Mouse (Mus musculus) lung, postnatal 0 days (tissue): ENCODE results near the gene Ccdc88c. TPM values are rescaled to one million over a fixed set of nuclear protein-coding genes. Genes with fewer than 3 reads are reported as not detected.

Experiments used
- ATAC-seq: fragments of 200-750 bp; cut with Nextera tagmentation; 2 replicates; pipeline ENCODE4 v1.8.0; 2017; ENCODE audit warnings: moderate library complexity
- DNase-seq: peaks from one replicate; pipeline ENCODE4 v3.0.0-alpha.2; 2016; ENCODE audit warnings: low spot score
- H3K27ac ChIP-seq: fragments of 300-500 bp; sonication (generic); 2 replicates; pipeline ENCODE4 v1.5.1; 2014; ENCODE audit warnings: antibody characterized with exemption, mild to moderate bottlenecking, low read length, mixed read lengths
- H3K27me3 ChIP-seq: fragments of 300-500 bp; sonication (generic); replicated peaks from 2 replicates; pipeline ENCODE4 v1.6.1; 2014; ENCODE audit warnings: low read length, mixed read lengths; ENCODE audit not compliant: insufficient read depth
- H3K36me3 ChIP-seq: fragments of 300-500 bp; sonication (generic); 2 replicates; pipeline ENCODE4 v1.6.1; 2014; ENCODE audit warnings: low read length, mixed read lengths; ENCODE audit not compliant: insufficient read depth
- H3K4me1 ChIP-seq: fragments of 300-500 bp; sonication (generic); 2 replicates; pipeline ENCODE4 v1.6.1; 2014; ENCODE audit warnings: antibody characterized with exemption, low read depth, low read length, mixed read lengths; ENCODE audit not compliant: insufficient read depth
- H3K4me2 ChIP-seq: fragments of 300-500 bp; sonication (generic); replicated peaks from 2 replicates; pipeline ENCODE4 v1.6.1; 2014; ENCODE audit warnings: low read depth, mild to moderate bottlenecking, low read length, moderate library complexity, mixed read lengths
- H3K4me3 ChIP-seq: fragments of 300-500 bp; sonication (generic); 2 replicates; pipeline ENCODE4 v1.5.1; 2014; ENCODE audit warnings: low read depth, low read length
- H3K9ac ChIP-seq: fragments of 300-500 bp; sonication (generic); replicated peaks from 2 replicates; pipeline ENCODE4 v1.6.1; 2014; ENCODE audit warnings: low read depth, mild to moderate bottlenecking
- H3K9me3 ChIP-seq: fragments of 300-500 bp; sonication (generic); 2 replicates; pipeline ENCODE4 v1.6.1; 2016; ENCODE audit warnings: low read length, mixed read lengths
- CTCF ChIP-seq: IDR thresholded peaks from 2 replicates; pipeline ENCODE4 v1.5.1; 2016; ENCODE audit warnings: antibody characterized with exemption, mild to moderate bottlenecking
- EP300 ChIP-seq: IDR thresholded peaks from 2 replicates; pipeline ENCODE4 v1.6.1; 2016; ENCODE audit warnings: antibody characterized with exemption, mild to moderate bottlenecking, control low read depth
- WGBS: fragments of 180-500 bp; shearing (Covaris S2); extraction: QIAGEN DNeasy Blood & Tissue Kit; methylation state at CpG from one replicate; pipeline ENCODE4 v1.1.7; 2014; 5-methylcytosine and 5-hydroxymethylcytosine counted together
- polyA plus RNA-seq: library from polyadenylated mRNA; unstranded; fragments of >200 nt; fragmentation: Nextera tagmentation; extraction: Ambion mirVana; gene quantifications from 2 replicates; pipeline ENCODE4 v1.2.1, GENCODE M21; 2015

The Ccdc88c gene
- polyA plus RNA-seq, 1 experiment from 2014 or later, result 7.4 TPM

DNA sequence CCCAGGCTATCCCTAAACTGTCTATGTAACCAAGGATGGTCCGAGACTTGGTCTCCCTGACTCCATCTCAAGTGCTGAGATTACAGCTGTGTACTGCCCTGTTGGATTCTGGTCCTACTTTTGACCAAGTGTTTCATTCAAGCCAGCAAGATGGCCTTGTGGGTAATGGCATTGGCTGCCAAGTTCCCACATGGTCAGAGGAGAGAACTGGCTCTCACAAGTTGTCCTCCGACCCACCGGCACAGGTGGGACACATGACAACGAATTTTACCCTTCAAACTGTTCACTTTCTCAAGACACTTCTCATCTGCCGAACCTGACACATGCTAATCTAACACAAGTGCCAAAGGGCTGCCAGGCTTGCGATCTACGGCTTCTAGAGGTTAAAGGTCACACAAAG lies 9.4 kb downstream of the Ccdc88c start:
- 71% methylated on average over 7 of the region's 7 CpGs for WGBS
- no peak for ATAC-seq
- DNase-seq, result no peak
- H3K4me2 ChIP-seq, result no peak overlapping the region
- peaks cover 26% of the 10 kb centered on the region for H3K4me1 ChIP-seq
- no peaks in the 10 kb centered on the region for H3K36me3 ChIP-seq
- no peaks in the 10 kb centered on the region for H3K27me3 ChIP-seq
- no peaks in the 10 kb centered on the region for H3K9me3 ChIP-seq
- no peak for TF ChIP-seq CTCF
- no peak for TF ChIP-seq EP300
- H3K9ac ChIP-seq, result no peak overlapping the region
- no peak overlapping the region for H3K4me3 ChIP-seq
- no peak overlapping the region for H3K27ac ChIP-seq

GRCm38 (mm10) chr12:101019031-101019430 lies 9.8 kb downstream of the Ccdc88c start:
- peaks cover 26% of the 10 kb centered on the region for H3K4me1 ChIP-seq
- DNase-seq, result no peak

DNA sequence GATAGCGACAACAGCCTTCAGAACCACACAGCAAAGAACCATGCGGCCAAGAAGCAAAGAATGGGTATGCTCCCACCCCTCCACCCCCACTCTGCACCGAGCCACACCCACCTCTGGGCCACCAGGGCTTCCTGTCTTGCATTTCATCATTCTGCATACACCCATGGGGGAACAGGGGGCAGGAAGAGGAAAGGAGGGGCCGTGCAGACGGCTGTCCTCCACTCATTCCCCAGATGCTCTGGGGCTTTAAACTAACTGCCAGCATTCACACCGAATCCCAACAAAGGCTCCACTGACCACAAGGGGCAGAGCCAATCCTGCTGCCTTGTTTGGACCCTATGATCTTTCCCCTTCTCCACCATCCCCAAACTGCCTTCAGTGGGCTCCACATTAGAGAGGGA lies 10.9 kb downstream of the Ccdc88c start:
- H3K27me3 ChIP-seq, result no peaks in the 10 kb centered on the region

More at GRCm38 (mm10) chr12:101019031-101019430, 9.8 kb downstream of the Ccdc88c start:
- no peak overlapping the region for H3K27ac ChIP-seq
- H3K4me2 ChIP-seq, result no peak overlapping the region; the same call in 1 of the 2 replicates
- no peak overlapping the region for H3K9ac ChIP-seq
- ATAC-seq, result no peak
- H3K9me3 ChIP-seq, result no peaks in the 10 kb centered on the region
- TF ChIP-seq CTCF, result no peak
- no peak for TF ChIP-seq EP300
- no peaks in the 10 kb centered on the region for H3K36me3 ChIP-seq
- 69% methylated on average over 5 of the region's 5 CpGs for WGBS
- H3K4me3 ChIP-seq, result no peak overlapping the region
- H3K27me3 ChIP-seq, result no peaks in the 10 kb centered on the region

GRCm38 (mm10) chr12:101016412-101016928 lies 12.4 kb downstream of the Ccdc88c start:
- Histone ChIP-seq H3K4me1 (peaks cover 30% of the 10 kb centered on the region), H3K27me3 (no peaks in the 10 kb centered on the region), H3K9ac (no peak overlapping the region), H3K9me3 (no peaks in the 10 kb centered on the region), H3K36me3 (no peaks in the 10 kb centered on the region), H3K4me2 (no peak overlapping the region), H3K27ac (no peak overlapping the region), H3K4me3 (no peak overlapping the region)
- TF ChIP-seq CTCF, result no peak
- TF ChIP-seq EP300, result no peak
- 39% methylated on average over 5 of the region's 5 CpGs for WGBS
- DNase-seq (no peak), ATAC-seq (no peak)

More for the DNA sequence above, 10.9 kb downstream of the Ccdc88c start:
- H3K36me3 ChIP-seq, result no peaks in the 10 kb centered on the region
- no peaks in the 10 kb centered on the region for H3K9me3 ChIP-seq
- ATAC-seq (peak; percentile 62), DNase-seq (peak; percentile 73)
- no peak overlapping the region for H3K9ac ChIP-seq
- peak overlapping the region; percentile 29 for H3K4me2 ChIP-seq
- H3K27ac ChIP-seq, result peak overlapping the region; percentile 60
- H3K4me3 ChIP-seq, result no peak overlapping the region
- TF ChIP-seq EP300, result 0 out of 2 replicates have a peak, but pooled peaks have one; percentile 20
- peak; percentile 48 for TF ChIP-seq CTCF
- peaks cover 26% of the 10 kb centered on the region for H3K4me1 ChIP-seq
- WGBS, result 4% methylated on average over 6 of the region's 6 CpGs

DNA sequence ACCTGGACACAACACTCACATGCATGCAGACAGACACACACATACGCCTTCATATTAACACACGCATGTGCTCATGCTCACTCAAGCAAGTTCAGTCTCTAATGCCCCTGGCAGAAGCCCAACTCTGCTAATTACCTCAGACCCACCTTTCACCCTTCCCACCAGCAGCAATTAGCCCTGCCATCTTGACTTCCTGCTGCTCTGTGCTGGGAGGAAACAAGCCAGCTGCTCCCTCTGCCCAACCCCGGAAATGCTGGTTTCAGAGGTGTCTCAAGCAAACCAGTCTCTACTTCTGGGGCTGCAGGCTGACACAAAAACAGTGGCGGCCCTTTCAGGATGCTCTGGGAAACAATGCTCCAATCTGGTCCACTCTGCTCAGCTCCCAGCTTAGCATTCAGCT lies 12.9 kb downstream of the Ccdc88c start:
- Histone ChIP-seq H3K36me3 (no peaks in the 10 kb centered on the region), H3K27me3 (no peaks in the 10 kb centered on the region), H3K9me3 (no peaks in the 10 kb centered on the region), H3K4me1 (peaks cover 30% of the 10 kb centered on the region), H3K4me2 (no peak overlapping the region), H3K27ac (no peak overlapping the region; the same call in 1 of the 2 replicates), H3K4me3 (no peak overlapping the region), H3K9ac (no peak overlapping the region)
- DNase-seq (peak; percentile 55), ATAC-seq (peak; percentile 27; the same call in 1 of the 2 replicates)
- WGBS, result 52% methylated on average over 4 of the region's 4 CpGs
- TF ChIP-seq EP300 (no peak), CTCF (no peak)

DNA sequence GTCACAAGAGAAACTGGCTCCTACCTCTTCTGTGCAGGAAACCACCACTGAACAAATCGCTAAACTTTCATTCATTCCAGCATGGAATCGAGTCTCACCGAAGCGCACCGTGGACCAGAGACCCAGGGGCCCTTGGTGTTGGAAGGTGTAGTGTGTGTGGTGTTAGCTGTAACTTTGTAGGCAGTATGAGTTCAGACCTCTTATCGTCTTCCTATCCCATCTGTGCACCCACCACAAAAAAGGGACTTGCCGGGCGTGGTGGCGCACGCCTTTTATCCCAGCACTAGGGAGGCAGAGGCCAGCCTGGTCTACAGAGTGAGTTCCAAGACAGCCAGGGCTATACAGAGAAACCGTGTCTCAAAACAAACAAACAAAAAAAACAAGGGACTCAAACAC lies 13.7 kb downstream of the Ccdc88c start:
- no peak for TF ChIP-seq CTCF
- no peak for TF ChIP-seq EP300
- Histone ChIP-seq H3K9me3 (no peaks in the 10 kb centered on the region), H3K9ac (no peak overlapping the region), H3K4me1 (peaks cover 25% of the 10 kb centered on the region), H3K27me3 (no peaks in the 10 kb centered on the region), H3K4me2 (no peak overlapping the region), H3K27ac (no peak overlapping the region), H3K36me3 (no peaks in the 10 kb centered on the region), H3K4me3 (no peak overlapping the region)
- no peak for DNase-seq
- WGBS, result 84% methylated on average over 11 of the region's 11 CpGs
- no peak for ATAC-seq
